Mouse (Mus musculus): ENCODE results near the gene Rptor. TPM values are rescaled to one million over a fixed set of nuclear protein-coding genes. Genes with fewer than 3 reads are reported as not detected.

The Rptor gene
- polyA plus RNA-seq, 1 experiment from 2014 or later, result 18.3 TPM

DNA sequence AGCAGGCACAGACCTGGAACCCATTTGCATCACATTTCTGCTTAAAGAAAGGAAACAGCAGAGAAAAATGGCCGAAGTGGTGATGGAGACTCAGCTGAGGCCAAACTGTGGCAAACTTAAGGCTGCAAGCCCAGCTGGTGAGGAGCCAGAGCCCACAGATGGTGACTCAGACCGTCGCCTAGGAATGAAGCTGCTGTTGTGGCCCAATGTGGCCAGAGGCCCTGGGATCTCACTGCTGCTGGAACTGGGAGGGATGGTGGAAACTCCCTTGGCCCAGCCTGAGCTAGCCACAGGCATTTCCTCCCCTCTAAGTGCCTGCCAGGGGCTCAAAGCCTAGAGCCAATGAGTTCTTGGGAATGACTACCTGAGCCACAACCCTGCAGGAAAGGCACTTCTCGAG lies 330.4 kb downstream of the Rptor start:
- no peaks in the 10 kb centered on the region; the same call in 1 of the 2 replicates for H3K9me3 ChIP-seq (replicated peaks)
- no peak for ATAC-seq (ENCODE audit: low FRiP score)
- WGBS, result 65% methylated on average over 4 of the region's 4 CpGs
- H3K4me2 ChIP-seq (replicated peaks), result no peak overlapping the region
- no peak overlapping the region for H3K4me3 ChIP-seq
- no peaks in the 10 kb centered on the region for H3K27me3 ChIP-seq
- peaks cover 25% of the 10 kb centered on the region for H3K4me1 ChIP-seq
- no peak overlapping the region for H3K27ac ChIP-seq
- no peak overlapping the region for H3K9ac ChIP-seq
- H3K36me3 ChIP-seq, result no peaks in the 10 kb centered on the region

GRCm38 (mm10) chr11:119933819-119934583 lies 331.3 kb downstream of the Rptor start:
- Histone ChIP-seq H3K9ac (no peak overlapping the region), H3K27ac (no peak overlapping the region), H3K36me3 (no peaks in the 10 kb centered on the region), H3K4me1 (peaks cover 28% of the 10 kb centered on the region), H3K27me3 (no peaks in the 10 kb centered on the region), H3K9me3 (replicated peaks) (no peaks in the 10 kb centered on the region; the same call in 1 of the 2 replicates), H3K4me2 (replicated peaks) (no peak overlapping the region), H3K4me3 (no peak overlapping the region)
- 88% methylated on average over 8 of the region's 8 CpGs for WGBS
- ATAC-seq (ENCODE audit: low FRiP score), result no peak

GRCm38 (mm10) chr11:119934773-119935172 lies 332.1 kb downstream of the Rptor start:
- Histone ChIP-seq H3K4me3 (no peak overlapping the region), H3K27me3 (peaks cover 5% of the 10 kb centered on the region; the same call in 1 of the 2 replicates), H3K36me3 (no peaks in the 10 kb centered on the region), H3K4me2 (replicated peaks) (no peak overlapping the region), H3K27ac (no peak overlapping the region), H3K9me3 (replicated peaks) (no peaks in the 10 kb centered on the region; the same call in 1 of the 2 replicates), H3K4me1 (peaks cover 32% of the 10 kb centered on the region), H3K9ac (no peak overlapping the region)
- 76% methylated on average over 8 of the region's 8 CpGs for WGBS
- no peak for ATAC-seq (ENCODE audit: low FRiP score)

DNA sequence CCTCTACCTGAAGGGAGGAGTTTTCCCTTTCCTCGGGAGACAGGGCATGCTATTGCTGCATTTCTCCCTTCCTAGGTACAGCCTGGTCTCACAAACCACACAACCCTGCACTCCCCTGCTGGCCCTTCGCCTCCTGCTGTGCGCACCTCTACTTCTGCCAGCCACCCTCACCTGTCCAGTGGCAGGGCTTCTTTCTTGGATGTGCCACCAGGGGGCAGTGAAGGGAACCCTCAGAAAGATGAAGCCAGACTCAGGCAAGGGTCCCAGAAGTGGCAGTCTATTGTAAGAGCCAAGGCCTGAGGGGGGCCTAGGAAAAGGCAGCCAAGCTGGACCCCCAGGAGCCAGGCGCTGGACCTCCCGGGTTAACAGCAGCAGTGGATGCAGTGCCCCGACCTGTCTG lies 332.8 kb downstream of the Rptor start:
- H3K27ac ChIP-seq, result no peak overlapping the region
- peaks cover 39% of the 10 kb centered on the region for H3K4me1 ChIP-seq
- WGBS, result 25% methylated on average over 6 of the region's 6 CpGs
- ATAC-seq (ENCODE audit: low FRiP score), result no peak
- no peak overlapping the region for H3K4me2 ChIP-seq (replicated peaks)
- peaks cover 9% of the 10 kb centered on the region for H3K27me3 ChIP-seq
- H3K4me3 ChIP-seq, result no peak overlapping the region
- no peaks in the 10 kb centered on the region; the same call in 1 of the 2 replicates for H3K9me3 ChIP-seq (replicated peaks)
- H3K9ac ChIP-seq, result 0 out of 2 replicates have a peak overlapping the region, but pooled peaks have one; percentile 3
- no peaks in the 10 kb centered on the region for H3K36me3 ChIP-seq

DNA sequence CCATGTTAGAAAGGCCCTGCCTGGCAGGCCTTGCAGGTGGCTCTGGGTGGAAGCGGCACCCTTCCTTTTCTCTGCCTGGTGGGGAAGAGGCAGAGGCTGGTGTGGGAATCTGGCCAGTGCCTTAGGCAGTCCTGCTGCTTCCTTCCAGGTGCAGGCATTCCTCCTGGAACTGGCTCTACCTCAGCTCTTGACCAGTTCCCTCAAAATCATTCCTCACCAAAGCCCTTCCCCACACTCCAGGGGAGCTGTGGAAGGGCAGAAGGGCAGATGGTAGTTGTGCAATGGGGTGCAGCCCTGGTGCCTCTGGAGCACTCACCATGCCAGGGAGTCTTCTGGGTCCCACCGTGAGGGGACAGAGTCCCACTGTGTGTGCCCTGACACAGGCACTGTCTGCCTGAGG lies 333.8 kb downstream of the Rptor start:
- Histone ChIP-seq H3K36me3 (no peaks in the 10 kb centered on the region), H3K4me1 (peaks cover 47% of the 10 kb centered on the region), H3K27me3 (peaks cover 17% of the 10 kb centered on the region), H3K4me2 (replicated peaks) (no peak overlapping the region), H3K9ac (0 out of 2 replicates have a peak overlapping the region, but pooled peaks have one; percentile 15), H3K4me3 (no peak overlapping the region), H3K27ac (no peak overlapping the region), H3K9me3 (replicated peaks) (no peaks in the 10 kb centered on the region)
- no peak for ATAC-seq (ENCODE audit: low FRiP score)
- WGBS, result 78% methylated on average over 2 of the region's 2 CpGs

GRCm38 (mm10) chr11:119937216-119937615 lies 334.5 kb downstream of the Rptor start:
- Histone ChIP-seq H3K4me2 (replicated peaks) (no peak overlapping the region), H3K27me3 (peaks cover 21% of the 10 kb centered on the region), H3K9me3 (replicated peaks) (no peaks in the 10 kb centered on the region), H3K9ac (no peak overlapping the region), H3K27ac (no peak overlapping the region), H3K4me3 (no peak overlapping the region), H3K36me3 (no peaks in the 10 kb centered on the region), H3K4me1 (peaks cover 54% of the 10 kb centered on the region)
- 55% methylated on average over 12 of the region's 12 CpGs for WGBS
- ATAC-seq (ENCODE audit: low FRiP score), result no peak

DNA sequence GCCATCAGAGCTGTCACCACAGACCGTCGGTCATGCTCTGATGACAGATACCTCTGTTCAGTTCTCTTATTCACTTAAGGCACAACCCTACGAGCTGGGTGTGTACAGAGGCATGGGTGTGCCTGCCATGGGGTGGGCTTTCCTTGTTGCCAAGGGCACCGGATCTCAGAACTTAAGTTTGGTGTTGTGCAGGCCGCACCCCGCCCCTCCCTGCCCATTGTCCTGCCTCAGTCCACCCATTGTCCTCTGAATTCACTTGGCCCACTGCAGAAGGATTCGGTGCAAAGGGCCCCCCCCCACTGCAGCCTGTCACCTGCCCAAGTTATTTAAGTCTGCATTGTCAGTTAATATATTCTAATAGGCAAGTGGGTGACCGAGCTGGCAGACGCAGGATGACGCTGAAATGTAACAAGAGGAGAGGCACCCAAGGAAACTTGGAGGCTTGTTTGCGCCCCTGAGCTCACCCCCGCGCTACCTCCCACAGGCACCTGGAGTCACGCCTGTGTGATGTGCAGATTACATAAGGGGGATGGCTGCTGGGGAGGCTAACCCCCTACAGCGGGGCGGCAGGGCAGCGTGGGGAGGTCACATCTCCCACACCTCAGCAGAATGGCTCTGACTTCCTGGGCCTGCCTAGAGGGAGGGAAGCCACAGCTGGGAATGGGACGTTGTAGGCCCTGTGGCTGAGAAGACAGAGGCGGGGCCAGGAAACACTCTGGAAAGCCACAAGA lies 335.2 kb downstream of the Rptor start:
- Histone ChIP-seq H3K27ac (no peak overlapping the region), H3K27me3 (peaks cover 21% of the 10 kb centered on the region), H3K9ac (no peak overlapping the region), H3K4me3 (no peak overlapping the region), H3K36me3 (no peaks in the 10 kb centered on the region), H3K9me3 (replicated peaks) (no peaks in the 10 kb centered on the region), H3K4me2 (replicated peaks) (no peak overlapping the region), H3K4me1 (peaks cover 54% of the 10 kb centered on the region)
- ATAC-seq (ENCODE audit: low FRiP score), result no peak
- 46% methylated on average over 19 of the region's 19 CpGs for WGBS

- Histone ChIP-seq H3K27me3 (peaks cover 21% of the 10 kb centered on the region), H3K4me2 (replicated peaks) (no peak overlapping the region), H3K36me3 (no peaks in the 10 kb centered on the region), H3K4me1 (peaks cover 64% of the 10 kb centered on the region), H3K27ac (no peak overlapping the region), H3K9ac (peak overlapping the region; percentile 10; the same call in 1 of the 2 replicates), H3K9me3 (replicated peaks) (no peaks in the 10 kb centered on the region), H3K4me3 (no peak overlapping the region)
- ATAC-seq (ENCODE audit: low FRiP score), result no peak
- whole genome bisulfite sequencing, result 53% methylated on average over 8 of the region's 8 CpGs
Observed at GRCm38 (mm10) chr11:119939073-119939710, 336.5 kb downstream of the Rptor start.

DNA sequence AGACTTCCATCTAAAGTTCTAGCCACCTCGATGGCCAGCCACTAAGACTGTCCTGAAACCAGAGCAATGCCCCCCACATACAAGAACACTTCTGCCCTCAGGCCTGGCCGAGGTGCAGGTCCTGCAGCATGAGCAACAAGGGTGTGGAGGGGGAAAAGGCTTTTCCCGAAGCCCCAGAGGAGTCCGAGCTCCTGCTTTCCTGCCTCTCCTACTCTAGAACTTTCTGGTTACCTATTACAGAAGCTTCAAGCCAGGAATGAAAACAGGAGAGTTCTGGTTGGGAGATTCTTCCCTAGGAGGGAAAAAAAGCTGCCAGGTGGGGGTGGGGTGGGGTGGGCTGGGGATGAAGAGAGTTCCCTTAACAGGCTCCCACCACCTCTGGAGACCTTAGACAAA lies 337.0 kb downstream of the Rptor start:
- Histone ChIP-seq H3K4me3 (no peak overlapping the region), H3K4me1 (peaks cover 67% of the 10 kb centered on the region), H3K27me3 (peaks cover 21% of the 10 kb centered on the region), H3K9me3 (replicated peaks) (no peaks in the 10 kb centered on the region), H3K9ac (peak overlapping the region; percentile 10; the same call in 1 of the 2 replicates), H3K4me2 (replicated peaks) (no peak overlapping the region), H3K27ac (no peak overlapping the region), H3K36me3 (no peaks in the 10 kb centered on the region)
- no peak for ATAC-seq (ENCODE audit: low FRiP score)
- WGBS, result 75% methylated on average over 4 of the region's 4 CpGs

GRCm38 (mm10) chr11:119940142-119940541 lies 337.4 kb downstream of the Rptor start:
- H3K9me3 ChIP-seq (replicated peaks), result no peaks in the 10 kb centered on the region
- H3K4me1 ChIP-seq, result peaks cover 71% of the 10 kb centered on the region
- H3K27me3 ChIP-seq, result peaks cover 21% of the 10 kb centered on the region
- H3K4me2 ChIP-seq (replicated peaks), result no peak overlapping the region
- no peak for ATAC-seq (ENCODE audit: low FRiP score)
- 65% methylated on average over 11 of the region's 11 CpGs for WGBS
- H3K27ac ChIP-seq, result no peak overlapping the region
- no peaks in the 10 kb centered on the region for H3K36me3 ChIP-seq
- H3K9ac ChIP-seq, result no peak overlapping the region
- no peak overlapping the region for H3K4me3 ChIP-seq

GRCm38 (mm10) chr11:119941794-119942193 lies 339.1 kb downstream of the Rptor start:
- no peak for ATAC-seq (ENCODE audit: low FRiP score)
- peak overlapping the region; percentile 84 for H3K4me2 ChIP-seq (replicated peaks)
- H3K4me1 ChIP-seq, result peaks cover 59% of the 10 kb centered on the region
- H3K36me3 ChIP-seq, result no peaks in the 10 kb centered on the region
- peak overlapping the region; percentile 61; the same call in 1 of the 2 replicates for H3K9ac ChIP-seq
- H3K27ac ChIP-seq, result no peak overlapping the region
- H3K9me3 ChIP-seq (replicated peaks), result no peaks in the 10 kb centered on the region
- 4% methylated on average over 8 of the region's 8 CpGs for WGBS
- H3K27me3 ChIP-seq, result peaks cover 21% of the 10 kb centered on the region
- peak overlapping the region; percentile 69 for H3K4me3 ChIP-seq

GRCm38 (mm10) chr11:119942201-119942726 lies 339.6 kb downstream of the Rptor start:
- under 1% methylated on average over 43 of the region's 43 CpGs for WGBS
- ATAC-seq (ENCODE audit: low FRiP score), result peak; percentile 55
- Histone ChIP-seq H3K9me3 (replicated peaks) (no peaks in the 10 kb centered on the region), H3K27me3 (peaks cover 21% of the 10 kb centered on the region), H3K4me3 (peak overlapping the region; percentile 69), H3K27ac (peak overlapping the region; percentile 74; the same call in 1 of the 2 replicates), H3K9ac (peak overlapping the region; percentile 61), H3K4me2 (replicated peaks) (peak overlapping the region; percentile 84), H3K4me1 (peaks cover 54% of the 10 kb centered on the region), H3K36me3 (no peaks in the 10 kb centered on the region)
